Mouse (Mus musculus) ES-E14 (cell line): ENCODE data around the gene Omp. TPM values are rescaled to one million over a fixed set of nuclear protein-coding genes. Genes with fewer than 3 reads are reported as not detected.

Source experiments
- DNase-seq: peaks from one replicate; pipeline ENCODE4 v3.0.0-alpha.2; 2013; ENCODE audit warnings: low read depth, low spot score
- H3K27ac ChIP-seq: 2 replicates; pipeline ENCODE4 v1.5.1; 2012; ENCODE audit warnings: low read depth, mild to moderate bottlenecking, low read length, moderate library complexity, mixed read lengths; ENCODE audit not compliant: poor library complexity, insufficient read depth, severe bottlenecking
- H3K36me3 ChIP-seq: 2 replicates; pipeline ENCODE4 v1.6.1; 2012; ENCODE audit warnings: mild to moderate bottlenecking, low read length, moderate library complexity, mixed read lengths; ENCODE audit not compliant: control insufficient read depth, poor library complexity, insufficient read depth, severe bottlenecking
- H3K4me1 ChIP-seq, 2 experiments: fragments of 150-350 bp in 1 of 2; sonication (generic) in 1 of 2; 2 replicates each; pipeline ENCODE4 v1.6.1; 2012; ENCODE audit warnings: low read length in 2 of 2, mild to moderate bottlenecking in 1 of 2, mixed read lengths in 1 of 2; ENCODE audit not compliant: control insufficient read depth in 2 of 2, insufficient read depth in 2 of 2, poor library complexity in 1 of 2
- H3K4me3 ChIP-seq, 2 experiments: fragments of 150-350 bp in 1 of 2; sonication (generic) in 1 of 2; 2 replicates each; pipeline ENCODE4 v1.5.1; 2012; ENCODE audit warnings: low read length in 2 of 2, low read depth in 1 of 2, mild to moderate bottlenecking in 1 of 2, mixed read lengths in 1 of 2; ENCODE audit not compliant: insufficient read depth in 1 of 2, poor library complexity in 1 of 2, severe bottlenecking in 1 of 2
- H3K9ac ChIP-seq: 2 replicates; pipeline ENCODE4 v1.6.1; 2012; ENCODE audit warnings: low read depth, mild to moderate bottlenecking, low read length, mixed read lengths; ENCODE audit not compliant: poor library complexity, insufficient read depth, severe bottlenecking
- H3K9me3 ChIP-seq: fragments of 150-350 bp; sonication (generic); 2 replicates; pipeline ENCODE4 v1.6.1; 2012; ENCODE audit warnings: low read depth, mild to moderate bottlenecking, low read length; ENCODE audit not compliant: control insufficient read depth, insufficient read depth
- CHD2 ChIP-seq: IDR thresholded peaks from 2 replicates; pipeline ENCODE4 v1.6.1; 2014; ENCODE audit warnings: mild to moderate bottlenecking, low read depth, low read length, inconsistent platforms
- HCFC1 ChIP-seq: IDR thresholded peaks from 2 replicates; pipeline ENCODE4 v1.6.1; 2012; ENCODE audit warnings: low read length, inconsistent platforms, borderline replicate concordance; ENCODE audit not compliant: insufficient read depth
- MAFK ChIP-seq: IDR thresholded peaks from 2 replicates; pipeline ENCODE4 v1.6.1; 2014; ENCODE audit warnings: mild to moderate bottlenecking, low read depth, low read length, inconsistent platforms; ENCODE audit not compliant: insufficient read depth
- ZC3H11A ChIP-seq: IDR thresholded peaks from 2 replicates; pipeline ENCODE4 v1.6.1; 2012; ENCODE audit warnings: low read depth, mild to moderate bottlenecking, inconsistent platforms, low read length, borderline replicate concordance
- ZNF384 ChIP-seq: IDR thresholded peaks from 2 replicates; pipeline ENCODE4 v1.6.1; 2012; ENCODE audit warnings: low read depth, low read length, inconsistent platforms
- in situ Hi-C, 2 experiments: fragments of 600-800 bp; cut with MboI; formaldehyde crosslinking; loops; one replicate each; pipeline ENCODE4 v1.15.1; 2025; ENCODE audit warnings: low sequenced_read_pairs in 2 of 2, inconsistent platforms in 1 of 2; ENCODE audit not compliant: unreplicated experiment in 2 of 2
- total RNA-seq: library from RNA; depleted of rRNA; stranded (reverse); fragments of 300-350 nt; gene quantifications from 2 replicates; pipeline ENCODE4 v1.2.3, GENCODE M21; 2012

The Omp gene
- total RNA-seq, 1 experiment: 1.4 TPM

DNA sequence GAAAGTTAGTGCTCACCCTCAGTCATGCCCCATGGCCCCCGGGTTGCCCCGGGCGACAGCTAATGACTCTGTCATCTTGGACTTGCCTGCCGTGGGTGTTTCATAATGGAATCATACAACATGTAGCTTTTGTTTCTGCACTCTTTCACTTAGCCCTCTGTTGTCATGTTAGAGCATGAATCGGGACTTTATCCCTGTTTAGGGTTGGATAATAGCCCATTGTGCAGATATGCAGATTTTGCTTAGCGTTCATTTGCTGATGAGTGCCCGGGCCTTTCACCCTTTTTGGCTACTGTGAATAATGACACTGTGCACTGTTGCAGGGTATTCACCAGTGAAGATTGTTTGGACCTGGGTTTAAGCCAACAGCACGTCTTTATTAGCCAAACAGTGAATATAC is 41.3 kb upstream of the Omp start:
- no peaks in the 10 kb centered on the region for H3K36me3 ChIP-seq
- peaks cover 4 to 11% of the 10 kb centered on the region in 2 experiments; a peak in 3 of 4 replicates for H3K4me1 ChIP-seq
- no peak for TF ChIP-seq CHD2
- no peak for TF ChIP-seq ZNF384
- TF ChIP-seq MAFK: no peak
- TF ChIP-seq ZC3H11A: no peak
- no peak for TF ChIP-seq HCFC1
- no peak overlapping the region for H3K9ac ChIP-seq
- H3K4me3 ChIP-seq: no peak overlapping the region
- no peak overlapping the region for H3K27ac ChIP-seq
- no peak for DNase-seq
- in situ Hi-C loops: no loop called here
- no peaks in the 10 kb centered on the region for H3K9me3 ChIP-seq

DNA sequence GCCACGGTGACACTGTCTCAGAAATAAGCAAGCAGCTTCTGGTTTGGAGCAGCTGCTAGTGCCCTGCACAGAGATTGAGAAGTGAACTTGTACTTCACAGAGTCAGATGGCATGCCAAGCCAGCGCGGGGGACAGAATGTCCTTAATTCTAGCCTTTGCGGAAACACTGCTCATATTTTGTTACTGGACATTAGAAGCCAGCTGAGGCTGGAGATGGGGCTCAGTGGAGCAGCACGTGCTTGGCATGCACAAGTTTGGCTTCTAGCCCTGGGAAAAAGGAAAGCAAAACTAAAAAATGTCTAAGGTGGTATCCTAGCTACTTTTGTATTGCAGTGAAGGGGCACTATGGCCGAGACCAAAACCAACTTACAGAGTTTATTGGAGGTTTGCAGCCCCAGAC is 40.0 kb upstream of the Omp start:
- in situ Hi-C loops: no loop called here
- no peaks in the 10 kb centered on the region for H3K9me3 ChIP-seq
- no peak overlapping the region for H3K4me3 ChIP-seq
- no peak overlapping the region for H3K27ac ChIP-seq
- H3K36me3 ChIP-seq: no peaks in the 10 kb centered on the region
- TF ChIP-seq CHD2 (no peak), HCFC1 (no peak), MAFK (no peak)
- no peak overlapping the region for H3K9ac ChIP-seq
- H3K4me1 ChIP-seq: peaks cover 4 to 11% of the 10 kb centered on the region in 2 experiments; a peak in 3 of 4 replicates
- DNase-seq: no peak

DNA sequence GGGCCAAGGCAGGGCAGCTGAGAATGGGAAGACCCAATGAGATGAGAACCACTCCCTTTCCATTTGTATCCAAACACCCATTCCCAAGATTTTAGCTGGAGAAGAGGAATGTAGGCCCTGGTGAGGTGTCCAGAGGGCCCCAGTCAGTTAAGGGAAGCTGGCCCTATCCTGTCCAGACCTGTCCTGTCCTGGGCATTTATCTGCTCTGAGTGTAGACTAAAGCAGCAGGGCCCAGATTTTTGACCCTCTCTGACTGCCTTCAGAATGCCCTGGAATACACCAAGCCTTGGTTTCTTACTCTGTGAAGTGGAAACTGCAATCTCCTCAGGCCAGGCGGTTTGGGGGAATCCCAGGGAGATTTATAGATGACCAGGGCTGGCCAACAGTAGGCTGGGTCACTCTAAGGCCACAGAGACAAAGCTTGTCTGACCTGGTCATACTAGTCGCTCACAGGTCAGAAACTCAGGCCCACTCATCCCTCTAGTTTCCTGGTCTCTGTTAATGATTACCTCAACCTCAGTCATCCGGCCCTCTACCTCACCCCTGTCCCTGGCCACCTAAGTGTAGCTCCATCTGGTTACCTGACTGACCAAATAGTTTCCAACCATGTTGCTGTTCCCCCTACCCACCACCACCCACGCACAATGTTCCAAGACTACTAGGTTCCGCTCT is 33.4 kb upstream of the Omp start:
- Histone ChIP-seq H3K36me3 (no peaks in the 10 kb centered on the region), H3K4me3 (peak overlapping the region; percentile 79 to 98), H3K4me1 (peaks cover 2 to 19% of the 10 kb centered on the region in 2 experiments; a peak in 3 of 4 replicates), H3K9me3 (no peaks in the 10 kb centered on the region), H3K27ac (no peak overlapping the region), H3K9ac (peak overlapping the region; percentile 74)
- in situ Hi-C loops: no loop called here
- DNase-seq: no peak
- TF ChIP-seq CHD2 (no peak), HCFC1 (no peak), ZC3H11A (no peak), ZNF384 (no peak), MAFK (no peak)

DNA sequence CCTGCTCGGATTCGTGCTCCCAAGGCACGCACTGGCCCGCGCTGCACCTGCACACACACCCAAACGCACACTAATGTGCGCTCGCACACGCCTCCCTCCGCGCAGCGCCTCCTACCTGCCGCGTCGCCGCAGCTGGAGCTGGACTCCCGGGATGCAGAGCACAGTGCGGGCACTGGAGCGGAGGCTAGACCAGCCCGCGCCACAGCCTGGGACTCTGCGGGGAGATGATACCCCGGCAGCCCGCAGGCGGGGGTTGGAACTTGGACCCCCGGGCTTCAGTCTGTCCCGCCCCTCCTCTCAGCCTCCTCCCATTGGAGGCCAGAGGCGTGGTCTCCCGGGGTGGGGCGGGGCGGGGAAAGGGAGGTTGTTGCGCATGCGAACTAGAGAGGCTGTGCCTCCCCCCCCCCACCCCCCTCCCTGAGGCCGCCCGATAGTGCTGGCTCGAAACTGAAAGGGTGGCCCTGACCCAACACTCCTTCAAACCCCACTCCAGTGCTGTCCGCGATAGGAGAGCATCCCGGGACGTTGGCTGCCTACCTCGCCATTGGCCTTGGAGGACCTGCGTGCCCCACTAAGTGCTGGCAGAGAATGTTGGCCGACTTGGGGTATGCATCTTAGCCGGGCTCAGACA is 32.7 kb upstream of the Omp start, which contains the start of gene Capn5:
Gene Capn5, minus strand, starts transcription at position 346 of the 631 bp plus-strand sequence.
- H3K9ac ChIP-seq: peak within 1 kb of the TSS; percentile 74
- H3K27ac ChIP-seq: no peak within 1 kb of the TSS
- in situ Hi-C loops: no loop called here
- no peak for TF ChIP-seq CHD2
- TF ChIP-seq ZNF384: no peak
- no peak for TF ChIP-seq MAFK
- TF ChIP-seq ZC3H11A: no peak
- no peak for TF ChIP-seq HCFC1
- H3K36me3 ChIP-seq: no peaks in the 10 kb centered on the region; the same call in 1 of the 2 replicates
- peak within 1 kb of the TSS; percentile 79 to 98 for H3K4me3 ChIP-seq
- DNase-seq: no peak
- H3K4me1 ChIP-seq: peaks cover 4 to 23% of the 10 kb centered on the region in 2 experiments; a peak in 3 of 4 replicates
- no peaks in the 10 kb centered on the region for H3K9me3 ChIP-seq
